Mouse (Mus musculus) liver, embryonic 14.5 days (tissue): ENCODE data around the gene Sgms1.

Experiments used
- CTCF ChIP-seq: IDR thresholded peaks from 2 replicates; pipeline ENCODE4 v1.5.1; 2016; ENCODE audit warnings: antibody characterized with exemption, low read depth, control low read depth
- EP300 ChIP-seq: IDR thresholded peaks from 2 replicates; pipeline ENCODE4 v1.6.1; 2016; ENCODE audit warnings: antibody characterized with exemption, low read depth

GRCm38 (mm10) chr19:32090804-32091203, 298.7 kb downstream of the Sgms1 start:
- no peak for TF ChIP-seq EP300
- no peak for TF ChIP-seq CTCF
